27 mouse cellular contexts compared by ENCODE assay signal in the genomic region with DNA sequence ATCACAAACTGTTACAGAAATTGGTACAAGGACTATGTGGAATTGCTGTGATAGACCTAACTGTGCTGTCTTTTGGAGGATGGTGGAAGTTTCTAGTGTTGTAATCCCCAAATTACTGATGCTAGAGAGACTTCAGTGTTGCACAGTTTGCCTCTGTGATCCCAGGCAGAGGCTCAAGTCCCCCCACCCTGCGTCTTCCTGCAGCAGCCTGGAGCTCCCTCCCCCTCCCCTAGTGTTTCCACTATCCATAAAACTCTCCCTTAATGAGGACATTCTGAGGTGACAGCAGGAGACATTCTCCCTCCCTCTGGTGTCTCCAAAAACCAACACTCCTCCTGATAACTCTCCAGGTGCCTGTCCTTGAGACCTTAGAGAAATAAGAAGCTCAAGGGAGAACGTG.
"Had no signal": no experiment of that assay in that cellular context is flagged by ENCODE, and none has a peak within 500 bp of the region (broad histone marks: within the 10 kb centered on the region; RNA-seq: fewer than 3 reads in every experiment).

No protein-coding gene starts in this region.

- H3K27ac ChIP-seq: embryonic facial prominence, embryonic 10.5 days; embryonic facial prominence, embryonic 12.5 days; embryonic facial prominence, embryonic 13.5 days; embryonic facial prominence, embryonic 15.5 days; forebrain, embryonic 10.5 days; forebrain, embryonic 12.5 days; forebrain, embryonic 13.5 days; forebrain, embryonic 15.5 days; gastrocnemius, adult 2 months; heart, adult 2 months had no signal

- DNase-seq: cerebellum, adult 8-10 months; cerebellum, adult 9-10 months; cerebellum, adult 9-11 months; cerebellum, postnatal 10 days; cerebellum, postnatal 25 days; cerebellum, postnatal 36 days; embryo, embryonic 11 days; forebrain, postnatal 0 days; gastrocnemius, adult 2 months; gastrocnemius, postnatal 10 days; gastrocnemius, postnatal 14 days; gastrocnemius, postnatal 25 days; gastrocnemius, postnatal 36 days; heart, adult 11 months; heart, adult 18-20 months; heart, adult 2 months had no signal

- H3K27me3 ChIP-seq: embryonic facial prominence, embryonic 12.5 days; embryonic facial prominence, embryonic 13.5 days; embryonic facial prominence, embryonic 15.5 days; forebrain, embryonic 12.5 days; forebrain, embryonic 13.5 days; forebrain, embryonic 15.5 days had no signal

- H3K36me3 ChIP-seq: embryonic facial prominence, embryonic 10.5 days; embryonic facial prominence, embryonic 12.5 days; embryonic facial prominence, embryonic 13.5 days; embryonic facial prominence, embryonic 15.5 days; forebrain, embryonic 10.5 days; forebrain, embryonic 12.5 days; forebrain, embryonic 15.5 days had no signal

- H3K9me3 ChIP-seq: embryonic facial prominence, embryonic 10.5 days; embryonic facial prominence, embryonic 12.5 days; embryonic facial prominence, embryonic 13.5 days; embryonic facial prominence, embryonic 15.5 days; forebrain, embryonic 10.5 days; forebrain, embryonic 12.5 days; forebrain, embryonic 13.5 days; forebrain, embryonic 15.5 days had no signal

- H3K4me2 ChIP-seq: embryonic facial prominence, embryonic 12.5 days; embryonic facial prominence, embryonic 13.5 days; embryonic facial prominence, embryonic 15.5 days; forebrain, embryonic 12.5 days; forebrain, embryonic 13.5 days; forebrain, embryonic 15.5 days had no signal

- H3K4me3 ChIP-seq: embryonic facial prominence, embryonic 10.5 days; embryonic facial prominence, embryonic 12.5 days; embryonic facial prominence, embryonic 13.5 days; embryonic facial prominence, embryonic 15.5 days; erythroblast, embryonic 14.5 days; forebrain, embryonic 10.5 days; forebrain, embryonic 12.5 days; forebrain, embryonic 13.5 days; forebrain, embryonic 15.5 days; gastrocnemius, adult 2 months; heart, adult 2 months had no signal

- ATAC-seq: forebrain, embryonic 13.5 days; forebrain, embryonic 14.5 days; forebrain, embryonic 15.5 days; forebrain, embryonic 16.5 days; forebrain, postnatal 0 days had no signal

- H3K9ac ChIP-seq: embryonic facial prominence, embryonic 12.5 days; embryonic facial prominence, embryonic 13.5 days; embryonic facial prominence, embryonic 15.5 days; forebrain, embryonic 12.5 days; forebrain, embryonic 13.5 days; forebrain, embryonic 15.5 days; forebrain, postnatal 0 days had no signal

- H3K4me1 ChIP-seq: embryonic facial prominence, embryonic 10.5 days; embryonic facial prominence, embryonic 12.5 days; embryonic facial prominence, embryonic 13.5 days; embryonic facial prominence, embryonic 15.5 days; forebrain, embryonic 10.5 days; forebrain, embryonic 12.5 days; forebrain, embryonic 13.5 days; forebrain, embryonic 15.5 days had no signal
